Mouse (Mus musculus): Measurements from ENCODE around the gene Fam53b. TPM values are rescaled to one million over a fixed set of nuclear protein-coding genes. Genes with fewer than 3 reads are reported as not detected.

Gene Fam53b
- polyA plus RNA-seq, 1 experiment = 35.3 TPM

DNA sequence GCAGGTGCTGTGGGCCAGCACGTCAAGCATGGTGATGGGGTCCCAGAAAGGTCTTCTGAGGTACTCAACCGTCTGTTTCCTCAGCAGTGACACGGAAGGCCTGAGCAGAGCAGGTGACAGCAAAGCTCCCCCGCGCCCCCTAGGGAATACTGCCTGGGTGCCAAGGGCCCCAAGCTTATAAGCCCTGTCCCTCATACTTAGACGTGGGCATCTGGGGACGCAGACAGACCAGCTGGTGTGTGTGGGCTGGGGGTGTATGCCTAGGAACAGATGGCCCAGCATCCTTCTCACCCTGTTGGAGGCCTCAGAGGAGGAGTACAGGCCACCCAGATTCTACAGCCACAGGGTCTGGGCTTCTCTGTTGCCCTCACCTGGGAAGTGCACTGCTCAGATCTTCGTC lies 93.1 kb downstream of the Fam53b start:
- Histone ChIP-seq H3K4me1 (ENCODE audit: control insufficient read depth, insufficient read depth, low read length) (peaks cover 58% of the 10 kb centered on the region), H3K27ac (ENCODE audit: insufficient read depth, low read depth, low read length) (peak overlapping the region; percentile 65), H3K4me3 (ENCODE audit: insufficient read depth, low read length) (no peak overlapping the region)
- TF ChIP-seq POLR2A (IDR thresholded peaks at IDR 0.05; ENCODE audit: borderline replicate concordance, low read depth, low read length) (no peak), CTCF (IDR thresholded peaks at IDR 0.05; ENCODE audit: low read depth, low read length) (no peak)

DNA sequence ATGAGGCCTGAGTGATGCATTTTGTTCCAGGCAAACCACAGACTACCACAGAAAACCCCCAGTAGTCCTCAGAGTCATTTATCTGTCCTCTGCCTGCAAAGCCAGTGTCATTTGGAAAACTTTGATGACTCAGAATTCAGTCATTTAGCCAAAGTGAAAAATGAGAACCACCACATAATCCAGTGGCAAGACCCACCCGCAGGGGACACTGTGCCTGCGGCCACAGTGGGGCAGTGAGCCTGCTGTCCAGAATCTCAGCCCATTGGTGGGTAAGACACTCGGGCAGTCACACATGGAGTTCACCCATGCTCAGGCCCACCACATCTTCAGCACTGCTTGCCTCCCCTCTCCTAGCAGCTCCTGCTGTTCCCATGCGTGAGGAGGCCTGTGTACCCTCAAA lies 94.1 kb downstream of the Fam53b start:
- H3K4me3 ChIP-seq (ENCODE audit: insufficient read depth, low read length) = no peak overlapping the region
- H3K4me1 ChIP-seq (ENCODE audit: control insufficient read depth, insufficient read depth, low read length) = peaks cover 62% of the 10 kb centered on the region
- TF ChIP-seq CTCF (IDR thresholded peaks at IDR 0.05; ENCODE audit: low read depth, low read length) = no peak
- TF ChIP-seq POLR2A (IDR thresholded peaks at IDR 0.05; ENCODE audit: borderline replicate concordance, low read depth, low read length) = no peak
- peak overlapping the region; percentile 65 for H3K27ac ChIP-seq (ENCODE audit: insufficient read depth, low read depth, low read length)

DNA sequence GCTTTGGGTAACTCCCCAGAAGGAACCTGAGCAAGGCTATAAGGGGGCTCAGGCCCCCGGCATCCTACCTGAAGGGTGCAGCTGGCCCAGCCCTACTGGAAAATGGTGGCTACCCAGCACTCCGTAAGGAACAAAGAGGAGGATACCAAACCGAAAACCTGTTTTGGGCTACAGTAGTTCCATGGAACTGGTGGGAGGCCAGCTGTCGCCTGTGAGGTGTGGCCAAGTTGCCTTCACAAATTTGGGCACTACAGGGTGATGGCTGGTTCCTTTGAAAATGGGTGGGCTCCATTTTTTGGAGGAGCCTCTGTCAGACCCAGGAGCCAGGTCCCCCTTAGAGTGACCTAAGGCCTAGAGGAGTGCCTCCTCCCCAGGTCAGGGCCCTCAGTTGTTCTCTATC lies 98.4 kb downstream of the Fam53b start:
- Histone ChIP-seq H3K27ac (ENCODE audit: insufficient read depth, low read depth, low read length) (peak overlapping the region; percentile 99), H3K4me1 (ENCODE audit: control insufficient read depth, insufficient read depth, low read length) (peaks cover 61% of the 10 kb centered on the region), H3K4me3 (ENCODE audit: insufficient read depth, low read length) (no peak overlapping the region)
- TF ChIP-seq POLR2A (IDR thresholded peaks at IDR 0.05; ENCODE audit: borderline replicate concordance, low read depth, low read length) = no peak
- no peak for TF ChIP-seq CTCF (IDR thresholded peaks at IDR 0.05; ENCODE audit: low read depth, low read length)

DNA sequence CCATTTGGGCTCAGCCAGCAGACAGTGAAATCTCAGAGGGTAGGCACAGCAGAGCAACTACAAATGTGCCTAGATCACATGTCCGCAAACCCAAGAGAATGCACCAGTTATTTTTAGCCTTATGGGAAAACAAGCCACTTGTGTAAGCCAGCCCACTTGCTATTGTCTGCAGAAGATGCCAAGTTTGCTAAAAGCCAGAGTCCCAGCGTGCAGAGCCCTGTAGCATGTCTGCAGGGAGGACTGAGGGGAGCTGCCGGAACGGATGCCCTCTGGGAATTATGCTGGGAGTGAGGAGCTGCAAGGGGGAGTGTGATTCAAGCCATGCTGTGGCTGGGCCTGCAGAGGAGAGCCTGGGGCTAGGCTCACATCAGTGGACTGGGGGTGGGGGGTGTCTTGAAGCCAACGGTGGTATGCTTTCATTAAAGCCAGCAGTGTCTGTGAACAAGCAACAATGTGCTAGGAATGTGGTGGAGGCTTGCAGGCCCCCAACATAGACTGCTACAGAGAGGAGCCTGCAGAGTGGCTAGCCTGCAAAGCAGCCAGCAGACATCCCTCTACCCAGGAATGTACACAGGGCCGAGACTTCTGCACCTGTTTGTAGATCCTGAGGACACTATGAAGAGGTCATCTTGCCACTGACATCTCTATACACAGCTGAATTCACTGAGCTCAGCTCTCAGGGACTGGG lies 99.3 kb downstream of the Fam53b start:
- H3K4me1 ChIP-seq (ENCODE audit: control insufficient read depth, insufficient read depth, low read length) = peaks cover 52% of the 10 kb centered on the region

DNA sequence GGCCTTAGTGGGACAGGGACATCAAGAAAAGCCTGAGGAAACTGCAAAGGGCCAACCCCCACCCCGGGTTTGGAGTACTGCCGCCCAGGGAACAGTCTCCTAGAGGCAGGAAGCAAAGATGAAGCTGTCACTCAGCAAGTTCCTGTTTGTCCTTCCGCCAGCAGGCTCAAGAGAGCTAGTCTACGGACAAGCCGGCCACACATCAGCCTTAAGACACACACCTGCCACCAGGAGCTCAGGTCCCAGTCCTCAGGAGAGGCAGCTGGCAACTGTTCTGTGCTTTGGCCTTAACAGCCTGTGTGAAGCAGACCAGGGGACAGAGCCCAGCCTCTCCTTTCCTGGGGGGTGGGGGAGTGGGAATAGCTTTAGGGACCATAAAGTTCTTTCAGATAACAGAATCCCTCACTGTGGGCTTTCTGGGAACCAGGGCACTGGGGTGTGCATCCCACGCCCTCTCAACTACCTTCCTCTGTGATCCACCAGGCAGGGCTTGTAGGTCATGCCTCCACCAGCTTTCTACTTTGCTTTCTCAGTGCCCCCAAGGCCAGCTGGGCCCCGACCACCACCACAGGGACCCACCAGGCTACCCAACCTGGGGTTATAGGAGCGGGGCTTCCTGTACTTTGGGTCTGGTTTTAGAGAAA lies 100.1 kb downstream of the Fam53b start:
- Histone ChIP-seq H3K4me1 (ENCODE audit: control insufficient read depth, insufficient read depth, low read length) (peaks cover 49% of the 10 kb centered on the region), H3K4me3 (ENCODE audit: insufficient read depth, low read length) (peak overlapping the region; percentile 22), H3K27ac (ENCODE audit: insufficient read depth, low read depth, low read length) (peak overlapping the region; percentile 99)
- no peak for TF ChIP-seq CTCF (IDR thresholded peaks at IDR 0.05; ENCODE audit: low read depth, low read length)
- 0 out of 2 replicates have a peak, but pooled peaks have one; percentile 47 for TF ChIP-seq POLR2A (IDR thresholded peaks at IDR 0.05; ENCODE audit: borderline replicate concordance, low read depth, low read length)

More for the DNA sequence above, 99.3 kb downstream of the Fam53b start:
- TF ChIP-seq CTCF (IDR thresholded peaks at IDR 0.05; ENCODE audit: low read depth, low read length) (no peak), POLR2A (IDR thresholded peaks at IDR 0.05; ENCODE audit: borderline replicate concordance, low read depth, low read length) (0 out of 2 replicates have a peak, but pooled peaks have one; percentile 46)
- Histone ChIP-seq H3K4me3 (ENCODE audit: insufficient read depth, low read length) (peak overlapping the region; percentile 26; the same call in 1 of the 2 replicates), H3K27ac (ENCODE audit: insufficient read depth, low read depth, low read length) (peak overlapping the region; percentile 99)

DNA sequence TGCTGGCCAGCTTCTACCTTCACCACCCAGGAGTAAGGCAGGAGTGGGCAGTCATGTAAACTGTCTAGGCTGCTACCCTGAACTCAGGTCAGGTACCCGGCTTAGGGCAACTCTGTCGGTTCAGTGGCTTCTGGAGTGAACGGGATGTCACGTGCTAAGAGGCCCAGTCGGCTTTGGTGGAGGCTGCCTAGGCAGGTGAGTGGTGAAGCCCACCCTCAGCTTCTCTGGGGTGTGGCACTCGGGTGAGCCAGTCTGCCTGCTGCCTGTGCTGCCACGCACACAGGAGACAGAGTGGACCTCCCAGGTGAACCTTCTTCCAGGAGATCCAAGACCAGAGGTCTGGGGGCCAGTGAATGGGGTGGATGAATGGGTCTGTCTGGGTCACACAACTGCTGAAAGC lies 100.7 kb downstream of the Fam53b start:
- Histone ChIP-seq H3K27ac (ENCODE audit: insufficient read depth, low read depth, low read length) (peak overlapping the region; percentile 99), H3K4me1 (ENCODE audit: control insufficient read depth, insufficient read depth, low read length) (peaks cover 47% of the 10 kb centered on the region), H3K4me3 (ENCODE audit: insufficient read depth, low read length) (no peak overlapping the region)
- TF ChIP-seq POLR2A (IDR thresholded peaks at IDR 0.05; ENCODE audit: borderline replicate concordance, low read depth, low read length) (no peak), CTCF (IDR thresholded peaks at IDR 0.05; ENCODE audit: low read depth, low read length) (no peak)

DNA sequence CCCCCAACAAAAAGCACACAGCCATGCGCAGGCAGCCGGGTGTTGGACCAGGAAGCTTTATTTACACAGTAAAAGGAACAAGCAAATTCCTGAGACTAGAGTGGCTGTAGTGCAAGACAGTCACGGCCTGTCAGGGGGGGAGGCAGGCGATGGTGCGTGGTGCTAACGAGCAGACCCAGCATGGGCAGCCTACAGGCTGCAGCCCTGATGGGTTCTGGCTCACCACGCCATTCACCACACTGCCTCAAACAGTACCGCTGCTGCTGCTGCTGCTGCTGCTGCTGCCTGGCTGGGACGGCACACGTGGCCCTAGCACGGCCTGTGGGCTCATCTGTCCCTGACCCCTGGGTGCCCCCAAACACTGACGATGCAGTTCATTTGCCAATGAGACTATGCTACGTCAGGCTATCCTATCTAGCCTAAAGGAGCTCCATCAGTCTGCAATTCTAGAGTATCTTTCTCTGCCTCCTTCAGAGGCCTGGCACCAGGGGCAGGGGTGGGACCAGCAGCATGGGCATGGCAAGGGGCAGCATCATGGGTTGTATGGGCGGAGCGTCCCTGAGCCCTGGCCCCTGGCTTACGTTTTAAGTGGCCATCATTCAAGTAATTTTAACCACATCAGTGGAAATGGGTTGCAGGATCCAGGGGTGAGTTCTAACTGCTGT lies 101.5 kb downstream of the Fam53b start:
- no peak overlapping the region for H3K4me3 ChIP-seq (ENCODE audit: insufficient read depth, low read length)
- TF ChIP-seq CTCF (IDR thresholded peaks at IDR 0.05; ENCODE audit: low read depth, low read length) (no peak), POLR2A (IDR thresholded peaks at IDR 0.05; ENCODE audit: borderline replicate concordance, low read depth, low read length) (no peak)
- no peak overlapping the region for H3K27ac ChIP-seq (ENCODE audit: insufficient read depth, low read depth, low read length)
- peaks cover 51% of the 10 kb centered on the region for H3K4me1 ChIP-seq (ENCODE audit: control insufficient read depth, insufficient read depth, low read length)

DNA sequence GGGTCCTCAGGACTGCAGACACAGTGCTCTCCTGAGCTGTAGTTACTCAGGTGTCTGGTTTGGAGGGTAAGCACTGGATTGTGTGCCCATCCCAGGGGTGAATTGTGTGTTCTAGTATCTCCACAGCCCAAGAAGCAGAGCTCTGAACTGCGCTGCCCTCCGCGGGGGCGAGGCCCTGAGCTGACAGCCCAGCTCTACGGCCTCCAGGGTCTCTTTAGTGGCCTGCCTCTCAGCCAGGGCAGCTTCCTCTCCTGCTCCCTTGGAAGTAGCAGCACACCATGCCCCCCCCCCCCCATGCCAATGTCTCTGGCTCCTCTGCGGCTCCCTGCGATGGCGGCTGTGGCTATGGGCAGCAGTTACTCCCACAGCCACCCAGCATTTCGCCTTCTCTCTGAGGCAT lies 102.1 kb downstream of the Fam53b start:
- no peak for TF ChIP-seq CTCF (IDR thresholded peaks at IDR 0.05; ENCODE audit: low read depth, low read length)
- TF ChIP-seq POLR2A (IDR thresholded peaks at IDR 0.05; ENCODE audit: borderline replicate concordance, low read depth, low read length) = no peak
- H3K4me1 ChIP-seq (ENCODE audit: control insufficient read depth, insufficient read depth, low read length) = peaks cover 54% of the 10 kb centered on the region
- no peak overlapping the region for H3K27ac ChIP-seq (ENCODE audit: insufficient read depth, low read depth, low read length)
- no peak overlapping the region for H3K4me3 ChIP-seq (ENCODE audit: insufficient read depth, low read length)

DNA sequence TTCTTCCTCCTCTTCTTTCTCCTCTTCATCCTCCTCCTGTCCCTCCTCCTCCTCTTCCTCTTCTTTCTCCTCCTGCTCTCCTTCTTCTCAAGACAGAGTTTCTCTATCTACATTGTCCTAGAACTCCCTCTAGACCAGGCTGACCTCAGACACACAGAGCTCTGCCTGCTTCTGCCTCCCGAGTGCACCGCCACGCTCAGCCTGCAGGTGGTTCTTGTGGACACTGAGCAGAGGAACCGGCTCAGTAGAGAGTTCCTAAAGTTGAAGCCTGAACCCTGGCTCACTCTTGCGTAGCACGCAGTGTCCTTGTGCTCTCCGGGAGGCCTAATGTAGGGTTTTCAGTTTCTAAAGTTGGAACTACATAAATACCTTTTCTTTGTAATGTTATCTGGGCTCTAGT lies 108.6 kb downstream of the Fam53b start:
- H3K4me1 ChIP-seq (ENCODE audit: control insufficient read depth, insufficient read depth, low read length) = peaks cover 36% of the 10 kb centered on the region
- H3K4me3 ChIP-seq (ENCODE audit: insufficient read depth, low read length) = no peak overlapping the region
- H3K27ac ChIP-seq (ENCODE audit: insufficient read depth, low read depth, low read length) = no peak overlapping the region

More for the DNA sequence above, 108.6 kb downstream of the Fam53b start:
- TF ChIP-seq CTCF (IDR thresholded peaks at IDR 0.05; ENCODE audit: low read depth, low read length) = no peak
